Mouse (Mus musculus): ENCODE data around the gene Ms4a6b.
"Not testable (repeated sequence)": the region's sequence is repeated elsewhere in the genome, so short reads cannot be mapped to it uniquely, and the experiment has no call there.

Gene Ms4a6b

DNA sequence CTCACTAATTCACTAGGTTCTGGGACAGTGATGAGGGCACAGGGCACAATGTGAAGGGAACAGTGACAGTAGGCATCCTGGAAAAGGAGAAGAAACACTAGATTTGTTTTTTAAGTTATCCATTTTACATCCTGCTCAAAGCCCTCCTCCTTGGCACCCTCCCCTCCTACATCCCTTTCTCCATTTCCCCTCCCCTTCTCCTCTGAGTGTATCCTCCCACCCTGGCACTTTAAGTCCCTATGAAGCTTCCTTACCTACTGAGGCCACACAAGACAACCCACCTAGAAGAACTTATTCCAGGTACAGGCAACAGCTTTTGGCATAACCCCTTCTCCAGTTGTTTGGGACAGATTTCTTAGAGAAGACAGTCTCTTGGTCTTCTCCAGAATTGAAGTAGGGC is at the start of gene Ms4a6b:
TSS of gene Ms4a6b (plus strand) at position 267 of the 400 bp plus-strand sequence.
- in situ Hi-C loops (cut with MboI; ENCODE audit: low pct_unique_long_range_greater_than_20kb in 1 of 2, low sequenced_read_pairs in 2 of 2, unreplicated experiment in 1 of 2) = no loop called here

DNA sequence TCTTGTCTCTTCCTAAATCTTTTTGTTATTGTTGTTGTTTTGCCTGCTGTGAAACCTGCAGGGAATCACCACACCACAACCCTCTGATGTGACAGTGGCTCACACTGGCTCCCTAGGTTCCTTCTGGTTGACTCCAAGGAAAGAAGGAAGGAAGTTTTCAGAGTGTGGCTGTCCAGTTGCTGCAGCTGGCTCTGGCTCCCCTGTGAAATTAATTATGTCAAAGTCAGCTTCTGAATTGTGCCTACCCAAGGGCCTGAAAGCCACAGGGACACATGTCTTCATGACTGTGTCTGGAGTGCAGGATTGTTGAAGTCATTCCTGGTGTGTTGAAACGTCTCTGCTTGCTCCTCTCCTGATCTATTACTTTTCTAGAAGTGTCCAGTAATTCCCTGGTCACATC is 48.0 kb upstream of the Ms4a6b start:
- in situ Hi-C loops (cut with MboI; ENCODE audit: low pct_unique_long_range_greater_than_20kb in 1 of 2, low sequenced_read_pairs in 2 of 2, unreplicated experiment in 1 of 2) = not testable (repeated sequence)

DNA sequence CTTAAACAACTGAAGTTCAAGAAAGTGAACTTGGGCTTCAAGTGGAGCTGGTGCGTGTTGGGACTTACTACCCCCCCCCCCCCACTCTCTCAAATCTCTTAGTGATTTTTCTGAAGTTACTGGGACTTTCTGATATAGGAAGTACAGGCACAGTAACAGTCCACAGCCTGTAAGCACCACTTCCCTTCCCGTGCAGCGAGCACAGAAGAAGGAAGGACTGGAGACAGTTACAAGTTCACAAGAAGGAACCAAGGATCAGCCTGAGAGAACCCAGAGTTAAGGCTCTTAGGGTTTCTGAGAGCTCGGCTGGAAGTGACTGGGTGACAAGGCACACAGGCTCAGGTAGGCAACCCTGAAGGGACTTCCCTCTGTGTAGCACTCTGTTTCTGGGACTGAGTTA is 47.1 kb upstream of the Ms4a6b start, which contains the start of gene Ms4a6c:
TSS of gene Ms4a6c (plus strand) at position 152 of the 400 bp plus-strand sequence.
- in situ Hi-C loops (cut with MboI; ENCODE audit: low pct_unique_long_range_greater_than_20kb in 1 of 2, low sequenced_read_pairs in 2 of 2, unreplicated experiment in 1 of 2) = not testable (repeated sequence)

DNA sequence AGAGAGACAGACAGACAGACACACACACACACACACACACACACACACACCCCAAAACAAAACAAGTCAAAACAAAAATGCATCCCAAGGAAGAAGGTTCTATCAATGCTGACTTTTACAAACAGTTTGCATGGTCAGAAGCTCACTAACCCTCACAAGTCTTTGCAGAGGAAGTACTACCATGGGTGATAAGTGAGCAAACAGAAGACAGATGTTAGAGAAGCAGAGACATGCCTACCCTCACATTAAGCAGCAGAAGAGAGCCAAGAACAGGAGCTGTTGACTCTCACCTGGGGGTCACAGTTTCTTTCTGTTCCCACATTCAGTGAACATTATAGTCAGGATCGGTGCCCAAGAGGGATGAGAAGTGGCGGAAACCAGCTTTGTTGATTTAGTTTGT is 36.6 kb upstream of the Ms4a6b start:
- in situ Hi-C loops (cut with MboI; ENCODE audit: low pct_unique_long_range_greater_than_20kb in 1 of 2, low sequenced_read_pairs in 2 of 2, unreplicated experiment in 1 of 2) = no loop called here

DNA sequence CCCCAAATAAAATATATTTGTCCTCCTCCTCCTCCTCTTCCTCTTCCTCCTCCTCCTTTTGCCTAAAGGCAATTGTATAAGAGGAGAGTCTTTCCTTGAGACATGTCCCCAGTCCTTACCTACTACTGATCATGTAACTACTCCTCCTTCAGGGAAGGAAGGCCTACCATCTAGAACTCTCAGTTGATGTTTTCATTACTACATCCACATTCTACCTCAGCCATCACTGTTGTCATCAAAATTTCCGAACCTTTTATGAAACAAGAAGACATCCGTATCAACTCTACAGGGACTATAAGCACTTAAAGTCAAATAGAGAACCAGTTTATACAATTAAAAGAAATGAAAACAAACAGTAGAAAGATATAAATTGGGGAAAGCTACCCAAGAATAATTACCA is 33.6 kb upstream of the Ms4a6b start:
- in situ Hi-C loops (cut with MboI; ENCODE audit: low pct_unique_long_range_greater_than_20kb in 1 of 2, low sequenced_read_pairs in 2 of 2, unreplicated experiment in 1 of 2) = no loop called here

DNA sequence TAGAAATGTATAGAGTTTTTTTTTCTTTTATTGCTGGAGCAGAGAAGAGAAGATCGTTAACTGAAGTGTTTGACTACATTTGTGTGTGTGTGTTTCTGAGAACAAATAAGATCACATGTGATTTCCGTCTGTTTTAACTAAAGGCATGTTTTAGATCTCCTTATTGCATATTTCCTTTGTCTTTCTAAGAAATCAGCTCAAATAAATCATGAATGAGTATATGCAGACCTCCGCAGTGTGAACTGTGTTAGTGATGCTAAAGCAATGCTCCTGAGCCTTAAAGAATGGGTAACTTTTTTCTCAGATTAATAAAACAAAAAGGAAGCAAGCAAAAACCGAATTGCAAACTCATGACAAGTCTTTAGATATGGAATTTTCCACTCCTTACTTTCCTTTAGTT is 32.4 kb upstream of the Ms4a6b start:
- in situ Hi-C loops (cut with MboI; ENCODE audit: low pct_unique_long_range_greater_than_20kb in 1 of 2, low sequenced_read_pairs in 2 of 2, unreplicated experiment in 1 of 2) = no loop called here

DNA sequence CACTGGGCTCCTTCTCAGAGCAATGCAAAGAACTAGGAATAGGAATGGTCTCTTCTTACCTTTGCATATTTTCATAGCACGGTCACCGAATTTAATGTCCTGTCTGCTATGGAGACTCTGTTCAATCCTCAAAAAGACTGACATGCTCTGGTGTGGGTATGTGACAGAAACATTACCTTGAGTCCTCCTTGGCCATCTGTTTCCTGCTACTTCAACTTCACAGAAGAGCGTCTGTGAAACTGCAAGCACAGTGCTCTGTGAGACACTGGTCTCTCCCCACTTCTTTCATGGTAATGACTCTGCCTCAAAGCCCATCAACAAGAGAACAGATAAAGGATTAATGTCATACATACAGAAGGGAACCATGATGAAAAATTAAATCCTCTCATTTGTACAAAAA is 31.9 kb upstream of the Ms4a6b start:
- in situ Hi-C loops (cut with MboI; ENCODE audit: low pct_unique_long_range_greater_than_20kb in 1 of 2, low sequenced_read_pairs in 2 of 2, unreplicated experiment in 1 of 2) = no loop called here

DNA sequence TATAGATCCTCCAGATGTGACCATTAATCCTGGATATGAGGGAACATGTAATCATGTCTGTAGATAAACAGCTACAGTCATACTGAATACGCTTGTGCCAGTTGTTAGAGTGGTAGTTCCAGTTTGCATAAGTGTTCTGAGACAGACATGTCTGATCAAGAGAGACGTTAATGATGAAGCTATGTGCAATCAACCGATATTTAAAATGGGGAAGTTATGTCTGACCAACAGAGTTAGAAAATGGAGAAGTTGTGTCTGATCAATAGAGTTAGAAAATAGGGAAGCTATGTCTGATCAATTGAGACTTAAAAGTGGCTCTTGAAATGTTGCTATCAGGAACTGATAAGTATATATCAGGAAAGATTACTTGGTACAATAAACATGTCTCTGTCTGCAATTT is 31.0 kb upstream of the Ms4a6b start:
- in situ Hi-C loops (cut with MboI; ENCODE audit: low pct_unique_long_range_greater_than_20kb in 1 of 2, low sequenced_read_pairs in 2 of 2, unreplicated experiment in 1 of 2) = no loop called here

DNA sequence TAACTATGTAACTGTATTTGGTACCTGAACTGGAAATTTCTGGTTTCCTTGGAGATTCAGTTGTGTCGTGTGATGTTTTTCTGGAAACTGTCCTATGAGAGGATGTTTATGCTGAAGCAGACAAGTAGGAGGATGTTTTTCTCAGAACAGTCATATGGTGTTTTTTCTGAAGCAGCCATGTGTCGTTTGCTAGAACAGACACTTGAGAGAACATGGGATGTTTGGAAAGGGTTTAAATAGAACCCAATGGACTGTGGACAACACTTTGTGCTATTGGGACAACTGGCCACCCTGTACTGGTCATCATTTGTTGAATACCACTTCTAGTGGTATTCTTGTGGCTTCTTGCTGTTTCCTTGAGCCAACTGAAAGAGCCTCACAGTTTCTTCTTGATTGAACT is 30.6 kb upstream of the Ms4a6b start, which contains the start of gene Gm8369:
TSS of gene Gm8369 (plus strand) at position 193 of the 400 bp plus-strand sequence.
- in situ Hi-C loops (cut with MboI; ENCODE audit: low pct_unique_long_range_greater_than_20kb in 1 of 2, low sequenced_read_pairs in 2 of 2, unreplicated experiment in 1 of 2) = no loop called here

DNA sequence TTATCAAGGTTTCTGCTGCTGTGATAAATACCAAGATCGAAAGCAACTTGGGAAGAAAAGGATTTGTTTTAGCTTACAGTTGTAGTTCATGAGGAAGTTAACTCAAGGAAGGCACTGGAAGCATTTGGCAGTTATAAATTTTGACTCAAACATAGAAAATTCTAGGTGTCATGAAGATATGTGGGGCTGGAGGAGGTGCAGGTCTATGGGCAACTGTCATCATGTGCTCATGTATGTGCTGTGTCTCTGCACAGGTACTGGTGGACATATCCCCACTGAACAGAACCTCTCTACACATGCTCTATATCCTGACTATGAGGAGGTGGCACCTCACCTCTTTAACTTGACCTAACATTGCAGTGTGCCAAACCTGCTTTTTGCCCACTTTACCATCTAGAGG is 29.7 kb upstream of the Ms4a6b start:
- in situ Hi-C loops (cut with MboI; ENCODE audit: low pct_unique_long_range_greater_than_20kb in 1 of 2, low sequenced_read_pairs in 2 of 2, unreplicated experiment in 1 of 2) = no loop called here

DNA sequence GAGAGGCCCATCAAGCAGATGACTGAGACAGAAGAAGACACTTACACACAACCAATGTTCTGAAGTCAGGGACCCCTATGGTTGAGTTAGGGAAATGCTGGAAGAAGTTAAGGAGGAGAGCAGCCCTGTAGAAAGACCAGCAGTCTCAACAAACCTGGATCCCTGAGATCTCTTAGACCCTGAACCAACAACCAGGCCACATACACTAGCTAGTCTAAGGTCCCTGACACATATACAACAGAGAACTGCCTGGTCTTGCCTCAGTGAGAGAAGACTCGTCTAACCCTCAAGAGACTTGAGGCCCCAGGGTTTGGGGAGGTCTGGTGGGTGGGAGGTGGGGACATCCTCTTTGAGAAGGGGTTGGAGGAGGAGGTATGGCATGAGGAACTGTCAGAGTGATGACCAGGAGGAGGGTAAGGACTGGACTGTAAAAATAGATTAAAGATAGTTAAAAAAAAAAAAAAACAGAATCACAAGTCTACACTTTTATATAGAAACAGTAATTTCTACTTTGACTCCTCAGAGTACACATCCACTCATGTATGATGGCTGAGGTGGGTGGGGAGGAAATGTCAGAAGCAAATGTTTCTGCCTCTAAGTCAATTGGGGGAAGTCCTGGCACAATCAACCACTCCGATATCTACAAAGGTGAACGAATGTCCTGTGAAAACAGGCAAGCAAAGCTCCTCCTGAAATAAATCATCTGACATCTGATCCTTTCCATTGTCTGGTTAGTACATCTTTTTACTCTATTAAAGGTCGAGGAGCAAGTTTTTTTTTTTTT is 24.7 kb upstream of the Ms4a6b start:
- in situ Hi-C loops (cut with MboI; ENCODE audit: low pct_unique_long_range_greater_than_20kb in 1 of 2, low sequenced_read_pairs in 2 of 2, unreplicated experiment in 1 of 2) = no loop called here

DNA sequence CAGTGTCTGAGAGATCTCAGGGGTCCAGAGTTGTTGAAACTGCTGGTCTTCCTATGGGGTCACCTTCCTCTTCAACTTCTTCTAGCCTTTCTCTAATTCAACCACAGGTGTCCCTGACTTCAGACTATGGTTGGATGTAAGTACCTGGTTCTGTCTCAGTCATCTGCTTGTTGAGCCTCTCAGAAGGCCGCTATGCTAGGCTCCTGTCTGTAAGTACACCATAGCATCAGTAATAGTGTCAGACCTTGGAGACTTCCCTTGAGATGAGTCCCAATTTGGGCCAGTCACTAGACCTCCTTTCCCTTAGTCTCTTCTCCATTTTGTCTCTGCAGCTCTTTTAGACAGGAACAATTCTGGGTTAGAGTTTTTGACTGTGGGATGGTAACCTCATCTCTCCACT is 23.6 kb upstream of the Ms4a6b start:
- in situ Hi-C loops (cut with MboI; ENCODE audit: low pct_unique_long_range_greater_than_20kb in 1 of 2, low sequenced_read_pairs in 2 of 2, unreplicated experiment in 1 of 2) = no loop called here

DNA sequence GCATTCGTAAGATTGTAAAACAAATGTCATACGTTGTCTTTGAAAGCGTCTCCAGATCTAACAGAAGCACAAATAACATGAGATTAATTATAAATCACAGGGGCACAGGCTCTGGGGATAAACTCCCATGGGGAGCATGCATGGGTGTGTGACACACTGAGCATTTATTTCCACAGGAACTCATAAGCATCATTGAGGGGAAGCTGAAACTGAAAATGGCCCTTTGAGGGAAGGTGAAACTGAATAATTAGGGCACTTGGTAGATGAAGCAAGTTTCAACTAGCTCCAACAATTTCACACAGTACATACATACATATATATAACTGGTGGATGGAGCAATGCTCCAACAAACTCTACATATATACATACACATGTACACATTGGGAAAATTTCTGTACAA is 21.8 kb upstream of the Ms4a6b start:
- in situ Hi-C loops (cut with MboI; ENCODE audit: low pct_unique_long_range_greater_than_20kb in 1 of 2, low sequenced_read_pairs in 2 of 2, unreplicated experiment in 1 of 2) = no loop called here

DNA sequence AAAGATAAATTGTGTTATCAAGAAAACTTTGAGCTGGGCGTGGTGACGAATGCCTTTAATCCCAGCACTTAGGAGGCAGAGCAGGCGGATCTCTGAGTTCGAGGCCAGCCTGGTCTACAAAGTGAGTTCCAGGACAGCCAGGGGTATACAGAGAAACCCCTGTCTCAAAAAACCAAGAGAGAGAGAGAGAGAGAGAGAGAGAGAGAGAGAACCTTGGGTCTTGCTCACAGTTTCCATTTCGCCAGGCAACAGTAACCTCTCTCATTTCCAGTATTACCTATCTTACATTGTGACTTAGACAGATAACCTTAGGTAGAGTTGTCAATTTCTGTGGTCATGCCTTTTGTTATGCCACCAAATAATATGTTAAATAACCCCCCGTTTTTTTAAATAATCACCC is 20.0 kb upstream of the Ms4a6b start:
- in situ Hi-C loops (cut with MboI; ENCODE audit: low pct_unique_long_range_greater_than_20kb in 1 of 2, low sequenced_read_pairs in 2 of 2, unreplicated experiment in 1 of 2) = no loop called here

DNA sequence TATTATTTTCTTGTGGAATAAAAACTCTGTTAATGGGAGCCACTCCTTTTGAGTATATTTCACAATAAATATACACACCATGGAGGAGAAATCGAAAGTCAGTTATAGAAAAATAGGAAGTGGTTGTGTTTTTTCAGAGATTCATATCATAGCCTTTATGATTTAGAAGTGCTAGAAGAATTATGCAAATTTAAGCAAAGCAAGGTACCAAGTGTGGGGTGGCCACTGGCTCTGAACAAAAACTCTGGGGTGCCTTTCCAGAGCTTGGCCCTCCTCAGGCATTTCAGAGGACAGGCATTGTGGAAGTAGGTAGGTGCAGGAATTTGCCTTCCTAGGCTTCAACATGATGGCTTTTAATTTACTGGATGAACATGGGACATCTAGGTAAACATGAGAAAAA is 19.0 kb upstream of the Ms4a6b start:
- in situ Hi-C loops (cut with MboI; ENCODE audit: low pct_unique_long_range_greater_than_20kb in 1 of 2, low sequenced_read_pairs in 2 of 2, unreplicated experiment in 1 of 2) = not testable (repeated sequence)

DNA sequence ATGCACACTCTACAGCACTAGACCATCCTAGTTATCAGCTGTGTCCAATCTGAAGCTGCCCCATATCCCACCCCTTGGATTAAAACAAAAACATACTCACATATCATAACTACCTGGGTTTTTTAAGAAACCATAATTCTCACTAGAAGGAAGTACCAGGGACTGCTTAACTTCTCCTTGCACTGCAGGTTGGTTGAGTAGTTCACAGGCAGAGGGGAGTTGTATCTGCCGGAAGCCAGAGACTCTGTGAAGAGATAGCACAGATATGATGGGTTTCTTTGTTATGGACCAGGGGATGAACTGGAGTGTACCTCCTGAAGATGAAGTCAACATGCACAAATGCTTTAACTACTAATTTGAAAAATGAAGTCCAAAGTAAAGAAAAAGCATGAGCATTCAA is 15.5 kb upstream of the Ms4a6b start:
- in situ Hi-C loops (cut with MboI; ENCODE audit: low pct_unique_long_range_greater_than_20kb in 1 of 2, low sequenced_read_pairs in 2 of 2, unreplicated experiment in 1 of 2) = no loop called here

DNA sequence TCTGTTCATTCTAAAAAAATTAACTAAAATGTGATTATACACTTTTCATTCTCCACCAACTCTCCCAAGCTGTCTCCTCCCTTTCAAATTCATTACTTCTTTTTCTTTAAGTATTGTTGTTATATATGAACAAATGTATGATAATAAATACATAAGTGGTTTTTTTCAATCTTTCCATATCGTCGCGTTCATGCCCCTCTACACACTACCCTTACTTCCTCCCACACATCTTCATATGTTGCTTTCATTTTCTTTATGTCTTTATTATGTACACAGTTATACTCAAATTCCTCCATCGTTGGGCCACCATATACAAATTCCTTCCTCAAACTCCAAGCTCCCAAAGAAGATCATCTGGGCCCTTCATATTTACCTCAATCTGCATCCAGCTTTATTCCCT is 15.0 kb upstream of the Ms4a6b start:
- in situ Hi-C loops (cut with MboI; ENCODE audit: low pct_unique_long_range_greater_than_20kb in 1 of 2, low sequenced_read_pairs in 2 of 2, unreplicated experiment in 1 of 2) = no loop called here

DNA sequence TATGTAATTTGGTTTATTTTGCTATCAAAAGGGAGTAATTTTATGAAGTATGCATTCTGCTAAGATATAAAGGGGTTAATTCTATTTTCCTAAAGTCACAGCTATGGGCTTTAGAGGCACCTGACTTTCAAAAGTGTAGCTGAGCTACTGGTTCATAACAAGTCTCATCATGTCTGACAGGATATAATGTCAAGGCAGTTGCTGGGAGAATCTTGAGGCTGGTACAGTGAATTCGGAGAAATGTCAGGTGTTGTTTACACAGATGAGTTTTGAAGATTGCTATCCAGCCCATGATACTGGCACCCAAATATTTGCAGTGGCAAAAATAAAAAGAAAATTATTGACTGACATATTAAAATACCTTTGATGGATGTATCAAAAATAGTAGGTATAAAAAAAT is 11.5 kb upstream of the Ms4a6b start:
- in situ Hi-C loops (cut with MboI; ENCODE audit: low pct_unique_long_range_greater_than_20kb in 1 of 2, low sequenced_read_pairs in 2 of 2, unreplicated experiment in 1 of 2) = no loop called here

DNA sequence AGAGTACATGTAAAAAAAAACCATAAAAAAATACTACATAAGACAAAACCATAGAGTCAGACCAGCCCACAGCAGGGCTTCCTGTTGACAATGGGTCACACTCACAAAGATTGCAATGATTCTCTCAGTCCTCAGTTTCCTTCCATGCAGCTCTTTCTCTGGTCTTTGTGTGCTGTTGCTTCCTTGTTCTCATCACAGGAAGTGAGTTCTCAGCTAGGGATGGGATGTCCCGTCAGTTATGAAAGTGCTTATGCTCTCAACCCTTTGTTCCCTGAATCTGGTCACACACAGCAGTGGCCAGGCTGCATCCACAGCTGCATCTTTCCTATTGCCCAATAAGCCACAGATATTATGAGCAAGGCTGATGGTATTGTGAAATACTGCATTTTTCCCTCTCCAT is 2.9 kb upstream of the Ms4a6b start:
- in situ Hi-C loops (cut with MboI; ENCODE audit: low pct_unique_long_range_greater_than_20kb in 1 of 2, low sequenced_read_pairs in 2 of 2, unreplicated experiment in 1 of 2) = no loop called here

DNA sequence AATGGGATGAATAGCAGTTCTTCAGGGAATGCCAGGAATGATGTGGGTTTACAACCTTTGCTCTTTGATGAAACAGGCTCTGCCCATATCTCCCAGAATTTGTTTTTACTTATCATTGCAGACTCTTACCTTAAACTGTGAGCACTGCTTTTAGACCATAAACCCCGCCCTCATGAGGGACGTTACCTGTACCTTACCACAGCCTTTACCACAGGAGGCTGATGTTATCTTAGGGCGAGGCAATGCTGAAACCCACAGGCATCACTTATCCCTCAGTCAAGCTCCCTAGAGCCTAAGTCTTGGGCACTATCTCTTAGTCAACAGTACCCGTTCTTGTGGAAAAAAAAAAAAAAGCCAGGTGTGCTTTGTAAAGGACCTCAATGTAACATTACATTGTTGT is 533 bp downstream of the Ms4a6b start:
- in situ Hi-C loops (cut with MboI; ENCODE audit: low pct_unique_long_range_greater_than_20kb in 1 of 2, low sequenced_read_pairs in 2 of 2, unreplicated experiment in 1 of 2) = no loop called here

DNA sequence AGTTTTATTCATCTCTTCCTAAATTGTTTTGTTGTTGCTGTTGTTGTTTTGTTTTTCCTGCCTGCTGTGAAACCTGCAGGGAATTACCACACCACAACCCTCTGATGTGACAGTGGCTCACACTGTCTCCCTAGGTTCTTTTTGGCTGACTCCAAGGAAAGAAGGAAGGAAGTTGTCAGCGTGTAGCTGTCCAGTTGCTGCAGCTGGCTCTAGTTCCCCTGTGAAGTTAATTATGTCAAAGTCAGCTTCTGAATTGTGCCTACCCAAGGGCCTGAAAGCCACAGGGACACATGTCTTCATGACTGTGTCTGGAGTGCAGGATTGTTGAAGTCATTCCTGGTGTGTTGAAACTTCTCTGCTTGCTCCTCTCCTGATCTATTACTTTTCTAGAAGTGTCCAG is 1.1 kb downstream of the Ms4a6b start:
- in situ Hi-C loops (cut with MboI; ENCODE audit: low pct_unique_long_range_greater_than_20kb in 1 of 2, low sequenced_read_pairs in 2 of 2, unreplicated experiment in 1 of 2) = not testable (repeated sequence)
